Mouse (Mus musculus): ENCODE results near the gene Krtdap. TPM values are rescaled to one million over a fixed set of nuclear protein-coding genes. Genes with fewer than 3 reads are reported as not detected.
A peak's percentile ranks its signal among the peaks of the same experiment; 100 is the strongest.
"Not testable (repeated sequence)": the region's sequence is repeated elsewhere in the genome, so short reads cannot be mapped to it uniquely, and the experiment has no call there.

Krtdap gene
- total RNA-seq, 2 experiments from 2014 or later = 3.4 to 6.0 TPM

GRCm38 (mm10) chr7:30790141-30790540 lies 2.4 kb downstream of the Krtdap start:
- no peak for DNase-seq

- no peak for DNase-seq
Observed at GRCm38 (mm10) chr7:30791921-30792320, 4.2 kb downstream of the Krtdap start.

DNA sequence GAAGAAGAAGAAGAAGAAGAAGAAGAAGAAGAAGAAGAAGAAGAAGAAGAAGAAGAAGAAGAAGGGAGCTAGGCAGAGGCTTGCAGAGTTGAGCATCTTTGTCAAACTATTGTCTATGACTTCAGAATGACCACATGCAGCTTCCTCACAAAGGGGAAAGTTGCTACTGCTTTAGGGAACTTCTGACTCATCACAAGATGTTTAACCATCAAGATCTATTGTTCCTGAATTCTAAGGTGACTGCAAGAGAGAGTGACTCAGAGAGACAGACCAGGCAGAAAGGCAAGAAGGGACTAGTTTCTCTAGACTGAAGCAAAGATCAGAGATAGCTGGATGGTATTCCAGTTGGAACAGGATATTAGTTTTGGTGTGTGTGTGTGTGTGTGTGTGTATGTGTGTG lies 7.2 kb downstream of the Krtdap start:
- no peak for DNase-seq

DNA sequence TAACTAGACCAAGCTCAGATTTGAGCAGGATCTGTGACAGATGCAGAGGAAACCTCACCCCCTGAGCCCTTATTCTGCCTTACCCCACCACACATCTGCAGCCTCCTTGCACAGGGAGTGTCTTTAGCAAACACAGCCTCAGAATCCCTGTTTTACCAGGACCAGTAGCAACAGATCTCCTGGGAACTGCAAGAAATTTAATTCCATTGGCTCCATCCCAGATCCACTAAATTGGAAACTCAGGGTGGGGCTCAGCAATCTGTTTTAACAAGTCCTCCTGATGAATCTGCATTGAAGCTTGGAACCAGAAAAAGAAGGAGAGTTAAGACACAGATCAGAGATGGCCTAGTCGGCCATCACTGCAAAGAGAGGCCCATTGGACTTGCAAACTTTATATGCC lies 9.1 kb downstream of the Krtdap start:
- DNase-seq = no peak

DNA sequence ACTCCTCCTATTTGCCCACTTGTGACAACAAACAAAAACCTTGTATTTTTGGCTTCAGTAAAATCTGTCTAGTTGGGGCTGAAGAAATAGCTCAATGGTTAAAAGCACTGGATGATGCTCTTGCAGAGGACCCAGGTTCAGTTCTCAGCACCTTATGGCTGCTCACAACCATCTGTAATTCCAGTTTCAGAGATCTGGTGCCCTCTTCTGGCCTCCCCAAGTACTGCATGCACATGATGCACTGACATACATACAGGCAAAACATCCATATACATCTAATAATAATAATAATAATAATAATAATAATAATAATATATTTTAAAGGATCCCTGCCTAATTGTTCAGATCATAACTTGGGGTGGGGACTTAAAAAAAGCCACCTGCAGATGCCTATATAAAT lies 13.0 kb downstream of the Krtdap start:
- DNase-seq = no peak

DNA sequence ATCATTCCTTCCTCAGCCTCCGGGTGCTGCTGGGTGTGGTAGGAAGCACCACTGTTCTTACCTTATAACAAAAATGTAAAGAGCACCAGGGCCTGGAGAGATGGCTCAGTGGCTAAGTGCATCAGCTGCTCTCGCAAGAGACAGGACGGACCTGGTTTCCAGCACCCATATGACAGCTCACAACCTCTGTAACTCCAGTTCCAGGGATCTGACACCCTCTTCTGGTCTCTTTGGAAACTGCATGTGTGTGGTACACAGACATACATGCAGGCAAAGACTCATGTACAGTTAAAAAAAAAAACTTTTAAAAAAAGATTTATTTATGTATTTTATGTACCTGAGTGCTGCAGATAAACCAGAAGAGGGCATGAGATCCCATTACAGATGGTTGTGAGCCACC lies 15.6 kb downstream of the Krtdap start:
- no peak for DNase-seq

DNA sequence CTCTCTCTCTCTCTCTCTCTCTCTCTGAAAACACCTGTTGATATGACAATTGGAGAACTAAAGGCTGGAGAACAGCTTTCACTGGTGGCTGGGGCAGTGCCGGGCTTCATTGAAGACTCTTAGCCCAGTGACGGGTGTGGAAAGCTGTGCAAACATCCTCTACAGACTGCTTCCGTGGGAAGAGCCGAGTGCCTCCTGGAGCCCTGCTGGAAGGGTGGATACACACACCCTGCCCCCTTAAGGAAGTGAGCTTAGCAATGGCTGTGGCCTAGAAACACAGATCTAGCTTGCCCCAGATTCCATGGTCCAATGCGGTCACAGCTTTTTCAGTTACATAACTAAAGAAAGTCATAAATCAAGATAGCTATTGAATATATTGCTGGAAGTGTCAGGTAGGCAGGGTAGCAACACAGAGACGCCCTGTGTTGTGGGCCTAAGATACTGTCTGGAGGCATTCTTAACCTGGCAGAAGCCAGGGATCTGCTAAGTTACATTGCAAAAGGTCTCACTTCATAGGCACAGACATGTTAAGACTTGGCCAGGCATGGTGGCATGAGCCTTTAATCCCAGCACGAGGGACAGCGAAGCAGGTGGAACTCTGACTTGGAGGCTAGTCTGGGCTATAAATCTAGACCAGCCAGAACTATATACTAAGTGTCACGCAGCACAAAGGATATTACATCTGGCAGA lies 16.5 kb downstream of the Krtdap start:
- DNase-seq = no peak

DNA sequence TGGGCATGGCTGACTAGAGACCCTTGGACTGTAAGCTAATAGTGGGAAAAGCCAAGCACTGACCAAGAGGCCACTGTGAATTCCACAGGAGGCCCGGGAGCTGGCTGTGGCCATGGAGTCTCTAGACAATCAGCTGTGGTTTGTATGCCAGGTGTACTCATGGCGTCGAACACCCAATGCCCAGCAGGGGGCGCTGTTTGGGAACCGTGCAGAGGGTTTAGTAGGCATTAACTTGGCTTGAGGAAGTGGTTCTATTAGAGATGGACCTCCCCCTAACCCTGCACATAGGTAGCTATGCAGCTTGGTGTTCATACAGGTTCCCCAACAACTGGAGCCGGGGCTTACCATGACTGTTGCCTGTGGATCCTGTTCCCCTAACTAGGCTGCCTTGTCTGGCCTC lies 18.2 kb downstream of the Krtdap start:
- peak; percentile 38 for DNase-seq

DNA sequence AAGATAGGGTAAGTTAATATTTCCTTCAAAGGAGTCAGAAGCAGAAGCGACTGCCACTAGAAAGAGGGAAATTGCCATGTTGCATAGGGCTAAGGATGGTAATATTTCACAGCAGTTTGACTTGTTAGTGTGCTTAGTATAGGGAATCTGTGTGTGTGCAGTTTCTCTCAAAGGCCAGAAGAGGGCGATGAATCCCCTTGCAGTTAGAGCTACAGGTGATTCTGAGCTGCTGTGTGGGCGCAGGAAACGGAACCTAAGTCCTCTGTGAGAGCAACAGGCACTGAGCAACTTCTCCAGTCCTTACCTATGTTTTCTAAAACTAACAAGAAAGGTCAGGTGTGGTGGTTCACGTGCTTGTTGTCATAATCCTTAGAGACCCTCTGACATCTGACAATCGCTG lies 22.6 kb downstream of the Krtdap start:
- DNase-seq = no peak

DNA sequence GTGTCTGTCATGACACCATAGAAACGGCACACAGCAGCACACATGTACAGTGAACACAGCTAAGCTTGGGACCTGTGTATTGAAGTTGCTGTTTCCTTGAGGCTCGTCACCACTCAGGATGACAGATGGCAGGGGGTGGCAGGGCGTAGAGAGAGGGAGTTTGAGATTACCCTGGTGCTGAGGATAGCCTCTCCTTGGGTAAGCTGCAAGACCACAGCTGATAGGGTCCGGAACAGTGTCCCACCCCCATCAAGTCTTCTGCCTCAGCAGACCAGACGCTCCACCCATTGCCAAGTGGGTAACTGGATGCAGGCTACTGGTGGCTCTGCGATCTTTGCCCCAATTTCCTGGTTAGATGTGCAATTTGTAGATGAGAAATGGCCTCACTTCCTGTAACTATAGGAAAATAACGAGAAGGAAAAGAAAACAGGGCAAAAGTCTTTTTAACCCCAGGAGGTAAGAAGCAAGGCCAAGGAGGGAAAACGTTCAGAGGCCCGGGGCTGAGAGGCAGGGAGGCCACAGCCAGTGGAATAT lies 24.1 kb downstream of the Krtdap start:
- no peak for DNase-seq

DNA sequence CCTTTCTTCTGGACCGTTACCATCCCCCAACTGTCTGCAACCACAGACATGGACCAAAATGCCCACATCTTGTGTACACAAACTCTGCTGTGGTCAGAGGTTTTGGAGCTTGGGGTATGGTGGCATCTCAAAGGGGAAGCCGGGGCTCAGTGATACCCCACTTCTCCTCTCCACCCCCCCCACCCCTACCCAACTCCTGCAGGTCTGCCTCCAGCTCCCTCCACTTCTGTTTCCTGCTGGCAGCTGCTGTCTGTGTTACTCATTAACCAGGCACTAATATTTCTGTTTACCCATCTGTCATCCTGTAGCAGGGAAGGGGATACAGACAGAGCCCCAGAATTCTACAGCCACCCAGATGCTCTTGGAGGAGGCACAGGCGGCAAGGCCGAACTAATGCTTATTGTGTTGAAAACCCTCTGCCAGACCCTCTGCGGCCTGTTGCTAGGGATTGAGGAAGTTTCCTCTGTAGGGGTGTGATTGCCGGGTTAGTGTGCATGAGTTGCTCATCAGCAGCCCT lies 24.7 kb downstream of the Krtdap start:
- DNase-seq = no peak

GRCm38 (mm10) chr7:30820131-30820530 lies 32.4 kb downstream of the Krtdap start:
- no peak for DNase-seq

GRCm38 (mm10) chr7:30820854-30821445 lies 33.3 kb downstream of the Krtdap start:
- no peak for DNase-seq

DNA sequence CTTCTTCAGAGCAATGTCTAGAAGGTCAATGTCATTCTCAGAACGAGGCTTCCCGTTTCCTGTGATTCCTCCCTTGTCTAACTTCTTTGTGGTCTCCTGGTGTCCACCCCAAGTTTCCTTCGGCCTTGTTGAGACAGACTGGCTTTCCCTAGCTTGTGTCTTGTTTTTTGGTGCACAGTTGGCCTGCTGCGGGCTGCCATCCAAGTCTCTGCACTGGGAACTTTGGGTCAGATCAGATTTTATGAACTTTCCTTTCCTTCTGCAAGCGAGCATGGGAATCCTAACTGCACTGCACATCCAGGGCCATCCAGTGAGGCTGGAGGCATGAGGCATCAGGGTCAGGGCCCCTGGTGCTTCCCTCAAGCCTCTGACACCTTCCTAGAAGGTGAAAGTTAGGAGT lies 33.8 kb downstream of the Krtdap start:
- DNase-seq = no peak

GRCm38 (mm10) chr7:30823675-30824074 lies 36.0 kb downstream of the Krtdap start, which contains the start of gene Ffar2:
Gene Ffar2, minus strand, starts transcription at chr7:30823775.
- no peak for DNase-seq

DNA sequence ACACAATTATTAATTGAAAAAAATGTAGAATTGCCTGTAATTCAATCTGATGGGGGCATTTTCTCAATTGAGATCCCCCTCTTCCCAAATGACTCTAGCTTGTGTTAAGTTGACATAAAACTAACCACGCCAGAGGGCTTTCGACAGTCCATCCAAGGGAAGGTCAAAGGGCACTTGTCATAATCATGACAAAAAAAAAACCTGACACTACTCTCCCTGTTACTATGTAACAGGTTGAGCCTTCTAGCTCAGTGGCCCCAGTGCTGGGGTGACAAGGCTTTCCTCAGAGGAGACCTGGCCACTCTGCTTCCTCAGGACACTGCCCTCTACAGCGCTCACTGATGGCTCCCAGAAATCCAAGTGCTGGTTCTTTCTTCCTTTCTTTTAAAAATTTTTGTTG lies 36.6 kb downstream of the Krtdap start:
- no peak for DNase-seq

DNA sequence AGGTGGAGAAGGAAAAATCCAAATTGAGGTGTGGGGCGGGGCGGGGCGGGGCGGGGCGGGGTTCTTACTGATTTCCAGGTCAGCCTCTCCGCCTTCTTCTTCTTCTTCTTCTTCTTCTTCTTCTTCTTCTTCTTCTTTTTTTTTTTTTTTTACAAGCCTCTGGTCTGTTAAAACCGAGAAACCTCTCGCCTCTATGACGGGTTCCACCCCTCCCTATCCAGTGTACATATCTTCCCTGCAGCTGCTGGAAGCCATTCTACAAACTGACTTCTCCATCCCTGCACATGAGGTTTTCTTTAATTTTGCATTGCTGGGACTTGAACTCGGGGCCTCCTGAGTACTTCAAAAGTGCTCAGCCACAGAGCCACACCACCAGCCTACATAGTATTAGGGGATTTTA lies 39.0 kb downstream of the Krtdap start:
- DNase-seq = no peak

DNA sequence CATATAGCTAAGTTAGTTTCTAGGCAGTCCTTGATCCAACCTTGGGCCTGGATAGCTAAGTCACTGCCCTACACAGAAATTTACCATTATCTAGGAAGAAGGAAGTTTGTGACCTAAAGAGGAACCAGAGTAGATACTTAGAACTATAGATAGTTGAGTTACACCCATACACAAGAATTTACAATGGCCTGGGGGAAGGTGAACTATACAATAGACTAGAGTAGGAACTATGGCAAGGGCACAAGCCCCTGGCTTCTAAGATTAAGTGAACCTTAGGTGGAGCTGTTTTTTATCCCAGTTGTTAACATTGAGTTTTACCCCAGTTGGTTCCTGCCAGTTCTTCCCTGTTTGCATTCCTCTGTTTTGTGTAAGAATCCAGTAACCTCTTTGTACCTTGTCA lies 41.2 kb downstream of the Krtdap start:
- not testable (repeated sequence) for DNase-seq

DNA sequence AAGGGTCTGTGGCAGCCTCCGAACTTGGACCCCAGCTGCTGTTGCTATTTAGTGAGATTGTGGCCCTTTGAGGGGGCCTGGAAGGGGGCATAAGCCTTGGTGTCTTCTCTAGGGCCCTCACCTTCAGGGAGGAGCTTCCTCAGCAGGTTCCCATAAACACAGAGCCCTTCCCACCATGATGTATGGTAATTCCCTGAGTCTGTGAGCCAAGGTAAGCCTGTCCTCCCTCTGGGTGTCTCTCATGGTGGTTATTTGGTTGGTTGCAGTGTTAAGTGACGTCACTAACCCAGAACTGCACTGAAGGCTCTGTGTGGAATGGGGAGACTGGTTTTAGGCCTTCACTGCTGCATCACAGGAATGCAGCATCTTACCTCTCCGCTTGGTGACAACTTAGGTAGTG lies 41.7 kb downstream of the Krtdap start:
- no peak for DNase-seq

DNA sequence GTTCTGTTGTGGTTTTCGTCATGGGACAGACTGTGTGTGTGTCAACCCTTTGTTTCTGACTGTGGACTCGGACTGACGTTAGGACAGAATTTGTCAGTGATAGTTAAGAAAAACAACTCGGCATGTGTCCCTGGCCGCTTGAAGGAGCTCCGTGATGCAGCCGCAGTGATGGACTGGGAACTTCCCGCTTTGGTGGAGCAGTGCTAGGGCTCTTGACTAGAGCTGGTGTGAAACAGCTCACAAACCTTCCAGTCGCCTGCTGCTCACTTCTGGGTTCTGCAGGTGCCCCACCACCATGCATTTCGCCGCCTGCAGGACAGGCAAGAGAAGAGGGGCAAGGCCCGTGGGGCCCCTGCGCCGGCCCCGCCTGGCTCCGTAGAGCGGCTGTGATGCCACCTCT lies 44.6 kb downstream of the Krtdap start:
- no peak for DNase-seq

DNA sequence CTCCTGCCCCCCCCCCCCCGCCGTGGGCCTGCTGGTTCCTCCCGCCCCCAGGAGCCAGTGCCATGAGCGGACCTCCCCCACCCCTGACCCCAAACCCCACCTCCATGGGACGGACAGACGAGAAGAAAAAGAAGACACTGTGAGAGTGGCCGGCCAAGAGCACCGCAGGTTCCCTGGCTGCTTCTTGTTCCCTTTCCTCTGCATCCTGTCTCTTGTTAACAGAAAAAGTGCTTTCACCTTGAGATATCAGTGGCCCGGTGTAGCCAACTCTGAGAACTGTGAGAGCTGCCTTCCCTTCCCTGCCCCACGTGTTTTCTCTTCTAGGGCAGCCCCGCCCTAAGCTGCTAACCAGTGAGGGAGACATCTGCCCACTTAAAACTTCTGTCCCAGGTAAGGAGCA lies 45.0 kb downstream of the Krtdap start:
- not testable (repeated sequence) for DNase-seq

GRCm38 (mm10) chr7:30837277-30837676 lies 49.6 kb downstream of the Krtdap start:
- no peak for DNase-seq

GRCm38 (mm10) chr7:30840306-30840705 lies 52.6 kb downstream of the Krtdap start:
- no peak for DNase-seq
